Mouse (Mus musculus) liver, postnatal 0 days (tissue): ENCODE data around the gene Foxk1. TPM values are rescaled to one million over a fixed set of nuclear protein-coding genes. Genes with fewer than 3 reads are reported as not detected.

ENCODE experiments used
- ATAC-seq: fragments of 200-750 bp; cut with Nextera tagmentation; 2 replicates; pipeline ENCODE4 v1.8.0; 2017; ENCODE audit warnings: mild to moderate bottlenecking, moderate library complexity
- DNase-seq: peaks from one replicate; pipeline ENCODE4 v3.0.0-alpha.2; 2016
- H3K27ac ChIP-seq: fragments of 300-500 bp; sonication (generic); 2 replicates; pipeline ENCODE4 v1.5.1; 2014; ENCODE audit warnings: antibody characterized with exemption, moderate library complexity, mild to moderate bottlenecking, low read depth
- H3K27me3 ChIP-seq: fragments of 300-500 bp; sonication (generic); 2 replicates; pipeline ENCODE4 v1.6.1; 2014; ENCODE audit warnings: low read length, control low read depth, mixed read lengths; ENCODE audit not compliant: insufficient read depth
- H3K36me3 ChIP-seq: fragments of 300-500 bp; sonication (generic); replicated peaks from 2 replicates; pipeline ENCODE4 v1.6.1; 2014; ENCODE audit warnings: mild to moderate bottlenecking, control low read depth, low read length, moderate library complexity, mixed read lengths; ENCODE audit not compliant: insufficient read depth
- H3K4me1 ChIP-seq: fragments of 300-500 bp; sonication (generic); 2 replicates; pipeline ENCODE4 v1.6.1; 2014; ENCODE audit warnings: antibody characterized with exemption, mild to moderate bottlenecking, control low read depth; ENCODE audit not compliant: insufficient read depth
- H3K4me2 ChIP-seq: fragments of 300-500 bp; sonication (generic); 2 replicates; pipeline ENCODE4 v1.6.1; 2014; ENCODE audit warnings: low read depth, mild to moderate bottlenecking, low read length, moderate library complexity, mixed read lengths
- H3K4me3 ChIP-seq: fragments of 300-500 bp; sonication (generic); 2 replicates; pipeline ENCODE4 v1.5.1; 2014; ENCODE audit warnings: low read depth, low read length
- H3K9ac ChIP-seq: fragments of 300-500 bp; sonication (generic); replicated peaks from 2 replicates; pipeline ENCODE4 v1.6.1; 2014; ENCODE audit warnings: mild to moderate bottlenecking, moderate library complexity
- H3K9me3 ChIP-seq: fragments of 300-500 bp; sonication (generic); 2 replicates; pipeline ENCODE4 v1.6.1; 2016; ENCODE audit warnings: mild to moderate bottlenecking, control low read depth, low read length, mixed read lengths
- CTCF ChIP-seq: sonication (generic); IDR thresholded peaks from 2 replicates; pipeline ENCODE4 v1.5.1; 2016; ENCODE audit warnings: antibody characterized with exemption, low read depth
- EP300 ChIP-seq: IDR thresholded peaks from 2 replicates; pipeline ENCODE4 v1.6.1; 2016; ENCODE audit warnings: antibody characterized with exemption, low read depth, mild to moderate bottlenecking
- WGBS: fragments of 180-500 bp; shearing (Covaris S2); extraction: QIAGEN DNeasy Blood & Tissue Kit; methylation state at CpG from one replicate; pipeline ENCODE4 v1.1.7; 2014; ENCODE audit not compliant: insufficient replicate concordance; 5-methylcytosine and 5-hydroxymethylcytosine counted together
- polyA plus RNA-seq: library from polyadenylated mRNA; unstranded; fragments of >200 nt; fragmentation: Nextera tagmentation; extraction: Ambion mirVana; gene quantifications from 2 replicates; pipeline ENCODE4 v1.2.1, GENCODE M21; 2015

Gene Foxk1
- polyA plus RNA-seq, 1 experiment from 2014 or later, result 1.7 TPM

GRCm38 (mm10) chr5:142415401-142415800, 14.1 kb downstream of the Foxk1 start:
- H3K4me3 ChIP-seq, result no peak overlapping the region
- H3K36me3 ChIP-seq, result peaks cover 5% of the 10 kb centered on the region
- no peak overlapping the region for H3K27ac ChIP-seq
- ATAC-seq, result no peak
- peaks cover 50% of the 10 kb centered on the region for H3K4me1 ChIP-seq
- H3K4me2 ChIP-seq, result no peak overlapping the region
- 85% methylated on average over 6 of the region's 6 CpGs for WGBS
- H3K9me3 ChIP-seq, result no peaks in the 10 kb centered on the region
- no peak for DNase-seq
- TF ChIP-seq CTCF (no peak), EP300 (no peak)
- H3K27me3 ChIP-seq, result no peaks in the 10 kb centered on the region
- H3K9ac ChIP-seq, result peak overlapping the region; percentile 21; the same call in 1 of the 2 replicates

- peak overlapping the region; percentile 42; the same call in 1 of the 2 replicates for H3K4me2 ChIP-seq
- ATAC-seq, result peak; percentile 48
Observed at GRCm38 (mm10) chr5:142416070-142416775, 14.9 kb downstream of the Foxk1 start.

GRCm38 (mm10) chr5:142417104-142417503, 15.8 kb downstream of the Foxk1 start:
- Histone ChIP-seq H3K9ac (no peak overlapping the region), H3K27me3 (no peaks in the 10 kb centered on the region), H3K9me3 (no peaks in the 10 kb centered on the region), H3K27ac (peak overlapping the region; percentile 84), H3K4me1 (peaks cover 50% of the 10 kb centered on the region), H3K4me2 (no peak overlapping the region), H3K36me3 (peaks cover 10% of the 10 kb centered on the region), H3K4me3 (no peak overlapping the region)
- 64% methylated on average over 3 of the region's 3 CpGs for WGBS
- DNase-seq (no peak), ATAC-seq (0 out of 2 replicates have a peak, but pooled peaks have one; percentile 20)
- TF ChIP-seq CTCF, result no peak
- no peak for TF ChIP-seq EP300

More at GRCm38 (mm10) chr5:142416070-142416775, 14.9 kb downstream of the Foxk1 start:
- Histone ChIP-seq H3K36me3 (peaks cover 10% of the 10 kb centered on the region), H3K4me3 (no peak overlapping the region), H3K27me3 (no peaks in the 10 kb centered on the region), H3K4me1 (peaks cover 50% of the 10 kb centered on the region), H3K9me3 (no peaks in the 10 kb centered on the region), H3K9ac (peak overlapping the region; percentile 22; the same call in 1 of the 2 replicates), H3K27ac (peak overlapping the region; percentile 84)
- DNase-seq, result no peak
- TF ChIP-seq CTCF (no peak), EP300 (no peak)
- WGBS, result 13% methylated on average over 14 of the region's 14 CpGs

- H3K4me3 ChIP-seq, result no peak overlapping the region
- DNase-seq (peak; percentile 46), ATAC-seq (peak; percentile 84)
- no peak overlapping the region for H3K9ac ChIP-seq
- H3K27ac ChIP-seq, result peak overlapping the region; percentile 84
- WGBS, result 65% methylated on average over 9 of the region's 9 CpGs
- H3K4me1 ChIP-seq, result peaks cover 44% of the 10 kb centered on the region
- H3K9me3 ChIP-seq, result no peaks in the 10 kb centered on the region
- H3K27me3 ChIP-seq, result no peaks in the 10 kb centered on the region
- H3K4me2 ChIP-seq, result peak overlapping the region; percentile 55
- TF ChIP-seq CTCF (no peak), EP300 (no peak)
- peaks cover 10% of the 10 kb centered on the region for H3K36me3 ChIP-seq
Observed at GRCm38 (mm10) chr5:142417876-142418275, 16.6 kb downstream of the Foxk1 start.

- Histone ChIP-seq H3K4me2 (peak overlapping the region; percentile 14; the same call in 1 of the 2 replicates), H3K27me3 (no peaks in the 10 kb centered on the region), H3K4me1 (peaks cover 42% of the 10 kb centered on the region), H3K9ac (no peak overlapping the region), H3K9me3 (no peaks in the 10 kb centered on the region), H3K36me3 (peaks cover 10% of the 10 kb centered on the region), H3K4me3 (no peak overlapping the region), H3K27ac (peak overlapping the region; percentile 84)
- DNase-seq (no peak), ATAC-seq (peak; percentile 2; the same call in 1 of the 2 replicates)
- TF ChIP-seq CTCF (no peak), EP300 (no peak)
- WGBS, result 67% methylated on average over 4 of the region's 4 CpGs
Observed at GRCm38 (mm10) chr5:142418419-142418818, 17.1 kb downstream of the Foxk1 start.

GRCm38 (mm10) chr5:142420317-142420716, 19.0 kb downstream of the Foxk1 start:
- H3K4me1 ChIP-seq, result peaks cover 51% of the 10 kb centered on the region
- TF ChIP-seq EP300 (no peak), CTCF (no peak)
- H3K27ac ChIP-seq, result no peak overlapping the region
- no peak overlapping the region for H3K4me3 ChIP-seq
- H3K9ac ChIP-seq, result no peak overlapping the region
- 92% methylated on average over 4 of the region's 4 CpGs for WGBS
- DNase-seq, result no peak
- peaks cover 10% of the 10 kb centered on the region for H3K36me3 ChIP-seq
- H3K4me2 ChIP-seq, result no peak overlapping the region
- H3K9me3 ChIP-seq, result no peaks in the 10 kb centered on the region
- no peaks in the 10 kb centered on the region for H3K27me3 ChIP-seq
- no peak for ATAC-seq
